Mouse (Mus musculus): Measurements from ENCODE around the gene Sun3. TPM values are rescaled to one million over a fixed set of nuclear protein-coding genes. Genes with fewer than 3 reads are reported as not detected.

Sun3 gene
- polyA plus RNA-seq, 1 experiment from 2014 or later = 0.20 TPM

GRCm38 (mm10) chr11:9047044-9047443 lies 1.7 kb downstream of the Sun3 start:
- no peaks in the 10 kb centered on the region for H3K9me3 ChIP-seq (ENCODE audit: control insufficient read depth, low read length)
- H3K4me1 ChIP-seq (ENCODE audit: control insufficient read depth, insufficient read depth, low read length) = 0 out of 2 replicates have a peak, but pooled peaks cover 3% of the 10 kb centered on the region
- no peak overlapping the region for H3K9ac ChIP-seq (ENCODE audit: low read length)
- no peak overlapping the region for H3K4me2 ChIP-seq (ENCODE audit: low read depth)
- no peaks in the 10 kb centered on the region for H3K36me3 ChIP-seq (ENCODE audit: control insufficient read depth, insufficient read depth, low read length)
- H3K27me3 ChIP-seq (ENCODE audit: control insufficient read depth, insufficient read depth, low read length) = peaks cover 7% of the 10 kb centered on the region
- no peak overlapping the region for H3K4me3 ChIP-seq (ENCODE audit: low read depth, low read length)
- ATAC-seq (ENCODE audit: insufficient read depth, low FRiP score, low TSS enrichment) = no peak
- no peak overlapping the region for H3K27ac ChIP-seq (ENCODE audit: low read depth, low read length)
- no peak for DNase-seq (ENCODE audit: low spot score)
- 83% methylated on average over 5 of the region's 5 CpGs for WGBS

DNA sequence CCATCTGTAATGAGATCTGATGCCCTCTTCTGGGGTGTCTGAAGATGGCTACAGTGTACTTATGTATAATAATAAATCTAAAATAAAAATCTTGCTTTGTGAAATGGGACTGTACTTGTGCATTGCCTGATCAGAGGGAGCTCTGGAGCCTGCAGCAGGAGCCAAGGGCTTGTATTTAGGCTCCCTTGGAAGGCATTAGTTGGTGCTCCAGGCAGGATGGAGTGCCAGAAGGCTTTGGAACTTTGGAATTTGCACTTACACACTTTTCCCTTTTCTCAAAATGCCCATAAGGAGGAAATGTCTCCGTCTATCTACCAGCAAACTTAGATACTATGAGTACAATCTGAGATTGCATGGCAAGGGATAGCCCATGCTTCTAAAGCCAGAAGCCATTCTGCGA lies 2.2 kb downstream of the Sun3 start:
- no peaks in the 10 kb centered on the region for H3K9me3 ChIP-seq (ENCODE audit: control insufficient read depth, low read length)
- 87% methylated on average over 2 of the region's 2 CpGs for WGBS
- ATAC-seq (ENCODE audit: insufficient read depth, low FRiP score, low TSS enrichment) = no peak
- no peak overlapping the region for H3K27ac ChIP-seq (ENCODE audit: low read depth, low read length)
- no peak overlapping the region for H3K4me3 ChIP-seq (ENCODE audit: low read depth, low read length)
- H3K4me2 ChIP-seq (ENCODE audit: low read depth) = no peak overlapping the region
- no peak overlapping the region for H3K9ac ChIP-seq (ENCODE audit: low read length)
- no peaks in the 10 kb centered on the region for H3K36me3 ChIP-seq (ENCODE audit: control insufficient read depth, insufficient read depth, low read length)
- 0 out of 2 replicates have a peak, but pooled peaks cover 3% of the 10 kb centered on the region for H3K4me1 ChIP-seq (ENCODE audit: control insufficient read depth, insufficient read depth, low read length)
- DNase-seq (ENCODE audit: low spot score) = no peak
- H3K27me3 ChIP-seq (ENCODE audit: control insufficient read depth, insufficient read depth, low read length) = peaks cover 7% of the 10 kb centered on the region

- Histone ChIP-seq H3K36me3 (ENCODE audit: control insufficient read depth, insufficient read depth, low read length) (no peaks in the 10 kb centered on the region), H3K27ac (ENCODE audit: low read depth, low read length) (no peak overlapping the region), H3K9ac (ENCODE audit: low read length) (no peak overlapping the region), H3K9me3 (ENCODE audit: control insufficient read depth, low read length) (no peaks in the 10 kb centered on the region), H3K4me3 (ENCODE audit: low read depth, low read length) (no peak overlapping the region), H3K4me1 (ENCODE audit: control insufficient read depth, insufficient read depth, low read length) (no peaks in the 10 kb centered on the region), H3K4me2 (ENCODE audit: low read depth) (no peak overlapping the region), H3K27me3 (ENCODE audit: control insufficient read depth, insufficient read depth, low read length) (no peaks in the 10 kb centered on the region)
- WGBS = 94% methylated on average over 2 of the region's 2 CpGs
- no peak for ATAC-seq (ENCODE audit: insufficient read depth, low FRiP score, low TSS enrichment)
- DNase-seq (ENCODE audit: low spot score) = no peak
These were observed 17.3 kb downstream of the Sun3 start for GRCm38 (mm10) chr11:9031530-9031929.

DNA sequence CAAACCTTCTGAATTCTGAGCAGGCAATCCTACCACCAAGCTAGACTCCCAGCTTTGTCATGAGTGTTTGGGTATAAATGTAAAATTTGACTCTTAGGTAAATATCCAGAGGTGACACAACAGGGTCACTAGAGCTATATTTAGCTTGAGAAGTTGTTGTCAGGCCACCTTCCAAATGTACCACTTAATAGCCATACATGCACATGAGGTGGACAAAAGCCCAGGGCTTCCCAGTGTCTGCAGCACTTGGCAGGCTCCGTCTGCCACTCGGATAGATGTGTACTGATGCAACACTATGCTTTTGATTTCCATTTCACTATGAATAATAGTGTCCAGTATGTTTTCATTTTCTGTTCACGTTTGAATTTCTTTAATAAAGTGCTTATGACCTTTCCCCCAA lies 23.6 kb downstream of the Sun3 start:
- Histone ChIP-seq H3K9me3 (ENCODE audit: control insufficient read depth, low read length) (no peaks in the 10 kb centered on the region), H3K4me3 (ENCODE audit: low read depth, low read length) (no peak overlapping the region), H3K27me3 (ENCODE audit: control insufficient read depth, insufficient read depth, low read length) (no peaks in the 10 kb centered on the region), H3K4me2 (ENCODE audit: low read depth) (no peak overlapping the region), H3K4me1 (ENCODE audit: control insufficient read depth, insufficient read depth, low read length) (no peaks in the 10 kb centered on the region), H3K36me3 (ENCODE audit: control insufficient read depth, insufficient read depth, low read length) (no peaks in the 10 kb centered on the region), H3K27ac (ENCODE audit: low read depth, low read length) (no peak overlapping the region), H3K9ac (ENCODE audit: low read length) (no peak overlapping the region)
- DNase-seq (ENCODE audit: low spot score) (no peak), ATAC-seq (ENCODE audit: insufficient read depth, low FRiP score, low TSS enrichment) (no peak)
- WGBS = 78% methylated on average over 3 of the region's 3 CpGs

DNA sequence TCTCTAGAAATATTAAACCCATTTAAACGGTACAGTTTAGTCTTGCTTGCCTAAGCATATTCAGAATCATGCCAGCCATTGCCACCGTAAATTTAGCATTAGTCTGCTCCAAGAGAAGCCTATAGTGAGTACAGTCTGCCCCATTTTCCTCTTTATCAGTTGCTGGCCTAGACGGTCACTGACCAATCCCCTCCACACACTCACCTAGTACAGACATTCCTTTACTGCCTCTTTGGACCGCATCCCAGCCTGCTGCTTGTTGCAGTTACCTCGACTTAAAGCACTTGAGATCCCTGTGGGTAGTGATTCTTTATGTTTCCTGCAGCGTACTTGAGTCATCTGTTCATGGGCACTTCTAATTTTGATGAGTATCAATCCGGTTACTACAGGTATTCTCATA lies 24.0 kb downstream of the Sun3 start:
- H3K36me3 ChIP-seq (ENCODE audit: control insufficient read depth, insufficient read depth, low read length) = no peaks in the 10 kb centered on the region
- no peak for DNase-seq (ENCODE audit: low spot score)
- no peak overlapping the region for H3K4me3 ChIP-seq (ENCODE audit: low read depth, low read length)
- H3K4me1 ChIP-seq (ENCODE audit: control insufficient read depth, insufficient read depth, low read length) = no peaks in the 10 kb centered on the region
- H3K9me3 ChIP-seq (ENCODE audit: control insufficient read depth, low read length) = no peaks in the 10 kb centered on the region
- no peaks in the 10 kb centered on the region for H3K27me3 ChIP-seq (ENCODE audit: control insufficient read depth, insufficient read depth, low read length)
- no peak overlapping the region for H3K4me2 ChIP-seq (ENCODE audit: low read depth)
- ATAC-seq (ENCODE audit: insufficient read depth, low FRiP score, low TSS enrichment) = no peak
- H3K9ac ChIP-seq (ENCODE audit: low read length) = no peak overlapping the region
- WGBS = 76% methylated on average over 7 of the region's 7 CpGs
- H3K27ac ChIP-seq (ENCODE audit: low read depth, low read length) = no peak overlapping the region

GRCm38 (mm10) chr11:9020207-9020606 lies 28.6 kb downstream of the Sun3 start:
- no peak for ATAC-seq (ENCODE audit: insufficient read depth, low FRiP score, low TSS enrichment)
- Histone ChIP-seq H3K36me3 (ENCODE audit: control insufficient read depth, insufficient read depth, low read length) (no peaks in the 10 kb centered on the region), H3K4me2 (ENCODE audit: low read depth) (no peak overlapping the region), H3K27me3 (ENCODE audit: control insufficient read depth, insufficient read depth, low read length) (no peaks in the 10 kb centered on the region), H3K9me3 (ENCODE audit: control insufficient read depth, low read length) (no peaks in the 10 kb centered on the region), H3K4me1 (ENCODE audit: control insufficient read depth, insufficient read depth, low read length) (no peaks in the 10 kb centered on the region), H3K9ac (ENCODE audit: low read length) (no peak overlapping the region), H3K4me3 (ENCODE audit: low read depth, low read length) (no peak overlapping the region), H3K27ac (ENCODE audit: low read depth, low read length) (no peak overlapping the region)
- WGBS = 92% methylated on average over 5 of the region's 5 CpGs
- no peak for DNase-seq (ENCODE audit: low spot score)

- DNase-seq (ENCODE audit: low spot score) = no peak
- 82% methylated on average over 6 of the region's 6 CpGs for WGBS
These were observed 30.1 kb downstream of the Sun3 start for GRCm38 (mm10) chr11:9018491-9019267.

DNA sequence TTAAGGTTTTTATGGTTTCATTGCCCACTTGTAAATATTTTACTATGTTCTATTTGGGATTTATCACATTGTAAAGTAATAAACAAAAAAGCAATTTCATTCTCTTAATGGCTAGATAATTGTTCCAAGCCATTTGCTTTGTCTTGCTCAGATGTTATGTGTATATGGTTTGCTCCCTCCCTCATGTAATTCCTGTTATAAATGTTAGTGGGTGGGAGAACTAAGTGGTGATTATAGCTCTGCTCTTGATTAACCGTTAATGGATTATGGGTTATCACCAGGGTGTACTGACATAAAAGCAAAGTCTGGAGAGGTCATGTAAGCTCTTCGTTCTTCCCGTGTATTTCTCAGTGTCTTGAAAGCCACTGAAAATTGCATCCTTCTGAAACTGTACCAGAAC lies 34.1 kb downstream of the Sun3 start:
- Histone ChIP-seq H3K36me3 (ENCODE audit: control insufficient read depth, insufficient read depth, low read length) (no peaks in the 10 kb centered on the region), H3K27me3 (ENCODE audit: control insufficient read depth, insufficient read depth, low read length) (no peaks in the 10 kb centered on the region), H3K27ac (ENCODE audit: low read depth, low read length) (no peak overlapping the region), H3K4me3 (ENCODE audit: low read depth, low read length) (no peak overlapping the region), H3K4me2 (ENCODE audit: low read depth) (no peak overlapping the region), H3K9ac (ENCODE audit: low read length) (no peak overlapping the region), H3K9me3 (ENCODE audit: control insufficient read depth, low read length) (no peaks in the 10 kb centered on the region), H3K4me1 (ENCODE audit: control insufficient read depth, insufficient read depth, low read length) (peaks cover 4% of the 10 kb centered on the region)
- WGBS = 37% methylated on average over 3 of the region's 3 CpGs
- DNase-seq (ENCODE audit: low spot score) (no peak), ATAC-seq (ENCODE audit: insufficient read depth, low FRiP score, low TSS enrichment) (no peak)

More at GRCm38 (mm10) chr11:9018491-9019267, 30.1 kb downstream of the Sun3 start:
- H3K9ac ChIP-seq (ENCODE audit: low read length) = no peak overlapping the region
- H3K4me2 ChIP-seq (ENCODE audit: low read depth) = no peak overlapping the region
- H3K4me3 ChIP-seq (ENCODE audit: low read depth, low read length) = no peak overlapping the region
- H3K27me3 ChIP-seq (ENCODE audit: control insufficient read depth, insufficient read depth, low read length) = no peaks in the 10 kb centered on the region
- no peak overlapping the region for H3K27ac ChIP-seq (ENCODE audit: low read depth, low read length)
- no peaks in the 10 kb centered on the region for H3K36me3 ChIP-seq (ENCODE audit: control insufficient read depth, insufficient read depth, low read length)
- ATAC-seq (ENCODE audit: insufficient read depth, low FRiP score, low TSS enrichment) = no peak
- no peaks in the 10 kb centered on the region for H3K4me1 ChIP-seq (ENCODE audit: control insufficient read depth, insufficient read depth, low read length)
- no peaks in the 10 kb centered on the region for H3K9me3 ChIP-seq (ENCODE audit: control insufficient read depth, low read length)

DNA sequence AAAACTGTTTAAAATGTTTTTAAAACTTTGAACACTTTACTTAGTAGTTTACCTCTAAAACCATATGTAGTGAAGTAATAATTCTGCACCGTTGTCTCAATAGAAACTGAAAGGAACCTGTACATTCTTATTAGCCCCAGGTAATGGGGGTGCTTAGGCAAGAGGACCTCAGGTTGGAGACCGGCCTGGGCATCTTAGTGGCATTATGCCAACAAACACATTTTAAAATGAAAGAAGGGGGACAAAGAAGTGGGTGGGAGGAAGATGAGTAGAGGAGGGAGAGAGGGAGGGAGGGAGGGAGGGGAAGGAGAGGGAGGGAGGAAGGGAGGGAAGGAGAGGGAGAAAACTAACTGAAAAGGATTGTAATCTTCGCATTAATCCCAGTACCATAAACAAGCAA lies 37.4 kb downstream of the Sun3 start:
- Histone ChIP-seq H3K4me3 (ENCODE audit: low read depth, low read length) (peak overlapping the region; percentile 68), H3K4me1 (ENCODE audit: control insufficient read depth, insufficient read depth, low read length) (peaks cover 5% of the 10 kb centered on the region), H3K9me3 (ENCODE audit: control insufficient read depth, low read length) (no peaks in the 10 kb centered on the region), H3K9ac (ENCODE audit: low read length) (peak overlapping the region; percentile 88), H3K36me3 (ENCODE audit: control insufficient read depth, insufficient read depth, low read length) (no peaks in the 10 kb centered on the region), H3K27me3 (ENCODE audit: control insufficient read depth, insufficient read depth, low read length) (no peaks in the 10 kb centered on the region), H3K4me2 (ENCODE audit: low read depth) (peak overlapping the region; percentile 81), H3K27ac (ENCODE audit: low read depth, low read length) (peak overlapping the region; percentile 80; the same call in 1 of the 2 replicates)
- DNase-seq (ENCODE audit: low spot score) (no peak), ATAC-seq (ENCODE audit: insufficient read depth, low FRiP score, low TSS enrichment) (peak; percentile 25)
- WGBS = 3% methylated on average over 3 of the region's 3 CpGs
